Mouse (Mus musculus) G1E (cell line): ENCODE data around the gene Trmt1. TPM values are rescaled to one million over a fixed set of nuclear protein-coding genes. Genes with fewer than 3 reads are reported as not detected.

Experiments used
- ATAC-seq: 2 replicates; pipeline ENCODE4 v1.8.0; 2016; ENCODE audit warnings: mild to moderate bottlenecking; ENCODE audit not compliant: insufficient number of reproducible peaks, poor library complexity, low FRiP score, severe bottlenecking; ENCODE audit errors: extremely low read depth
- DNase-seq: peaks from one replicate; pipeline ENCODE4 v3.0.0; 2012; ENCODE audit warnings: low spot score
- H3K27me3 ChIP-seq: 2 replicates; pipeline ENCODE4 v1.6.1; 2012; ENCODE audit warnings: mild to moderate bottlenecking, low read length, inconsistent platforms; ENCODE audit not compliant: insufficient read depth
- H3K36me3 ChIP-seq: replicated peaks from 2 replicates; pipeline ENCODE3; 2012; ENCODE audit warnings: mild to moderate bottlenecking, inconsistent platforms
- H3K4me1 ChIP-seq: 2 replicates; pipeline ENCODE4 v1.6.1; 2012; ENCODE audit warnings: low read depth, low read length, inconsistent platforms, mixed read lengths; ENCODE audit not compliant: insufficient read depth
- H3K4me3 ChIP-seq: 2 replicates; pipeline ENCODE4 v1.5.1; 2012; ENCODE audit warnings: low read depth, mild to moderate bottlenecking, inconsistent platforms, low read length, moderate library complexity, mixed read lengths
- H3K9me3 ChIP-seq: replicated peaks from 2 replicates; pipeline ENCODE4 v1.6.1; 2012; ENCODE audit warnings: inconsistent platforms
- CTCF ChIP-seq: IDR thresholded peaks from 2 replicates; pipeline ENCODE4 v1.5.1; 2012; ENCODE audit warnings: low read depth, low read length, inconsistent platforms, mixed read lengths
- GATA1 ChIP-seq: IDR thresholded peaks from 2 replicates; pipeline ENCODE4 v1.6.1; 2012; ENCODE audit warnings: borderline replicate concordance, low read length, inconsistent platforms, mixed read lengths
- GATA2 ChIP-seq: IDR thresholded peaks from 2 replicates; pipeline ENCODE4 v1.6.1; 2012; ENCODE audit warnings: low read depth, low read length, inconsistent platforms, borderline replicate concordance
- POLR2AphosphoS5 ChIP-seq: IDR thresholded peaks from 2 replicates; pipeline ENCODE4 v1.6.1; 2012; ENCODE audit warnings: low read depth, low read length, inconsistent platforms; ENCODE audit not compliant: insufficient replicate concordance
- TAL1 ChIP-seq: conservative IDR thresholded peaks from 2 replicates; pipeline ENCODE4 v1.6.1; 2012; ENCODE audit warnings: low read depth, low read length, inconsistent platforms, mixed read lengths
- polyA plus RNA-seq: library from polyadenylated mRNA; stranded (reverse); fragments of >175 nt; gene quantifications from 2 replicates; pipeline ENCODE4 v1.2.3, GENCODE M21; 2012
- total RNA-seq, 2 experiments: library from RNA; stranded (forward) in 1 of 2; stranded (reverse) in 1 of 2; fragments of 200-1000 nt in 1 of 2; fragments of >200 nt in 1 of 2; fragmentation: Nextera tagmentation in 1 of 2; gene quantifications; 2 replicates each; pipeline ENCODE4 v1.2.3; 2014 to 2017

Trmt1 gene
- total and polyA plus RNA-seq, 3 experiments: 64.9 to 244 (median 68.2) TPM

- no peaks in the 10 kb centered on the region for H3K27me3 ChIP-seq
- H3K4me3 ChIP-seq: no peak overlapping the region
- ATAC-seq (no peak), DNase-seq (no peak)
- H3K36me3 ChIP-seq: no peaks in the 10 kb centered on the region
- TF ChIP-seq POLR2AphosphoS5 (no peak), TAL1 (no peak), CTCF (no peak)
- H3K9me3 ChIP-seq: no peaks in the 10 kb centered on the region
- peaks cover 52% of the 10 kb centered on the region for H3K4me1 ChIP-seq
Observed at GRCm38 (mm10) chr8:84653092-84653631, 32.9 kb upstream of the Trmt1 start.

- TF ChIP-seq CTCF (0 out of 2 replicates have a peak, but pooled peaks have one; percentile 39), TAL1 (no peak)
- no peaks in the 10 kb centered on the region for H3K27me3 ChIP-seq
- H3K4me1 ChIP-seq: peaks cover 63% of the 10 kb centered on the region
- peaks cover 3% of the 10 kb centered on the region for H3K36me3 ChIP-seq
- DNase-seq (no peak), ATAC-seq (no peak)
- H3K9me3 ChIP-seq: no peaks in the 10 kb centered on the region
- no peak overlapping the region for H3K4me3 ChIP-seq
Observed at GRCm38 (mm10) chr8:84654597-84654996, 31.5 kb upstream of the Trmt1 start.

GRCm38 (mm10) chr8:84655336-84656190, 30.5 kb upstream of the Trmt1 start:
- Histone ChIP-seq H3K4me3 (peak overlapping the region; percentile 72), H3K36me3 (peaks cover 6% of the 10 kb centered on the region), H3K9me3 (no peaks in the 10 kb centered on the region), H3K27me3 (no peaks in the 10 kb centered on the region), H3K4me1 (peaks cover 62% of the 10 kb centered on the region)
- ATAC-seq: no peak
- no peak for DNase-seq
- TF ChIP-seq GATA2 (no peak), CTCF (no peak), TAL1 (no peak), GATA1 (no peak), POLR2AphosphoS5 (no peak)

- Histone ChIP-seq H3K27me3 (no peaks in the 10 kb centered on the region), H3K4me1 (peaks cover 60% of the 10 kb centered on the region), H3K36me3 (peaks cover 6% of the 10 kb centered on the region), H3K4me3 (peak overlapping the region; percentile 72), H3K9me3 (no peaks in the 10 kb centered on the region)
- DNase-seq: peak; percentile 28
- ATAC-seq: no peak
- no peak for TF ChIP-seq CTCF
- no peak for TF ChIP-seq GATA2
- no peak for TF ChIP-seq TAL1
- TF ChIP-seq GATA1: no peak
- no peak for TF ChIP-seq POLR2AphosphoS5
Observed at GRCm38 (mm10) chr8:84656191-84656525, 29.9 kb upstream of the Trmt1 start.

- TF ChIP-seq POLR2AphosphoS5: no peak
- TF ChIP-seq GATA1: no peak
- no peak for TF ChIP-seq GATA2
- TF ChIP-seq TAL1: no peak
- TF ChIP-seq CTCF: no peak
- H3K27me3 ChIP-seq: no peaks in the 10 kb centered on the region
- H3K4me1 ChIP-seq: peaks cover 58% of the 10 kb centered on the region
- DNase-seq: peak; percentile 88
- H3K9me3 ChIP-seq: no peaks in the 10 kb centered on the region
- ATAC-seq: peak; percentile 58
- peak overlapping the region; percentile 72 for H3K4me3 ChIP-seq
- peaks cover 11% of the 10 kb centered on the region for H3K36me3 ChIP-seq
Observed at GRCm38 (mm10) chr8:84656641-84657126, 29.4 kb upstream of the Trmt1 start.

- Histone ChIP-seq H3K9me3 (no peaks in the 10 kb centered on the region), H3K4me1 (peaks cover 58% of the 10 kb centered on the region), H3K27me3 (no peaks in the 10 kb centered on the region), H3K4me3 (peak overlapping the region; percentile 72), H3K36me3 (peaks cover 16% of the 10 kb centered on the region)
- no peak for TF ChIP-seq GATA1
- no peak for TF ChIP-seq GATA2
- TF ChIP-seq CTCF: no peak
- TF ChIP-seq TAL1: peak; percentile 37; the same call in 1 of the 2 replicates
- no peak for TF ChIP-seq POLR2AphosphoS5
- DNase-seq (no peak), ATAC-seq (peak; percentile 12; the same call in 1 of the 2 replicates)
Observed at GRCm38 (mm10) chr8:84657203-84657602, 28.9 kb upstream of the Trmt1 start.
